Mouse (Mus musculus) ES-E14 (cell line): ENCODE data around the gene R3hdm2.

Source experiments
- CHD2 ChIP-seq: IDR thresholded peaks from 2 replicates; pipeline ENCODE4 v1.6.1; 2014; ENCODE audit warnings: mild to moderate bottlenecking, low read depth, low read length, inconsistent platforms
- MAFK ChIP-seq: IDR thresholded peaks from 2 replicates; pipeline ENCODE4 v1.6.1; 2014; ENCODE audit warnings: mild to moderate bottlenecking, low read depth, low read length, inconsistent platforms; ENCODE audit not compliant: insufficient read depth
- ZC3H11A ChIP-seq: IDR thresholded peaks from 2 replicates; pipeline ENCODE4 v1.6.1; 2012; ENCODE audit warnings: low read depth, mild to moderate bottlenecking, inconsistent platforms, low read length, borderline replicate concordance
- ZNF384 ChIP-seq: IDR thresholded peaks from 2 replicates; pipeline ENCODE4 v1.6.1; 2012; ENCODE audit warnings: low read depth, low read length, inconsistent platforms

DNA sequence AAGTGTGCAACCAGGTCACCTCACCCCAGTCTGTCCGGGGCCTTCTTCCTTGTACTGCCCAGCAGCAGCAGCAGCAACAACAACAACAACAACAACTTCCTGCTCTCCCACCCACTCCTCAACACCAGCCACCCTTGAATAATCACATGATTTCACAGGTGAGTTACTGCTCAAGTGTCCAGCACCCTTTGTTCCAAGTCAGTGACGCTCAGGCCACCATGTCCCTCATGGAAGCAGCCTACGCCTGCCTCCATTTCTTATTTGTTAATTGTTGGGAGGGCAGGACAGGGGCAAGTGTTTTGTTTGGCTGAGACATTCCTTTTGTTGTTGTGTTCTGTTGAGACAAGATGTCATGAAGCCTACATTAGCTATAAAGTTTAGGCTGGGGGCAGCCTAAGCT, 96.4 kb downstream of the R3hdm2 start:
- no peak for TF ChIP-seq ZC3H11A
- TF ChIP-seq MAFK: no peak
- TF ChIP-seq ZNF384: no peak
- no peak for TF ChIP-seq CHD2
